In genomic region chr2:110319266-110319665, GRCm38 (mm10) we compare ENCODE assay signal across 35 mouse cellular contexts. TPM values are rescaled to one million over a fixed set of nuclear protein-coding genes. Genes with fewer than 3 reads are reported as not detected.
"Had no signal": no experiment of that assay in that cellular context is flagged by ENCODE, and none has a peak within 500 bp of the region (broad histone marks: within the 10 kb centered on the region; RNA-seq: fewer than 3 reads in every experiment).

No protein-coding gene starts in this region.

- H3K9me3 ChIP-seq: heart, embryonic 10.5 days; heart, embryonic 12.5 days; heart, embryonic 13.5 days; heart, embryonic 15.5 days; hindbrain, embryonic 10.5 days; hindbrain, embryonic 12.5 days; hindbrain, embryonic 13.5 days; hindbrain, embryonic 15.5 days; intestine, embryonic 15.5 days; kidney, embryonic 15.5 days had no signal

- H3K9ac ChIP-seq: heart, embryonic 12.5 days; heart, embryonic 13.5 days; heart, embryonic 15.5 days; hindbrain, embryonic 12.5 days; hindbrain, embryonic 13.5 days; hindbrain, embryonic 14.5 days; hindbrain, embryonic 15.5 days; intestine, embryonic 15.5 days; kidney, embryonic 15.5 days had no signal

- H3K4me3 ChIP-seq: heart, embryonic 10.5 days; heart, embryonic 12.5 days; heart, embryonic 13.5 days; heart, embryonic 15.5 days; hindbrain, embryonic 10.5 days; hindbrain, embryonic 12.5 days; hindbrain, embryonic 13.5 days; hindbrain, embryonic 15.5 days; intestine, embryonic 15.5 days; kidney, embryonic 15.5 days; layer of hippocampus, adult 2 months had no signal

- DNase-seq: heart, postnatal 4 days; kidney, adult 11 months; kidney, adult 18-20 months; kidney, adult 8-10 months; kidney, adult 9 months; kidney, postnatal 10 days; kidney, postnatal 14 days; kidney, postnatal 25 days; kidney, postnatal 36 days; kidney, postnatal 4 days; layer of hippocampus, adult 9-11 months; layer of hippocampus, postnatal 36 days had no signal

- ATAC-seq: hindbrain, embryonic 16.5 days; hindbrain, postnatal 0 days; inflammation-experienced regulatory T-cells, adult 6 months; intestine, embryonic 15.5 days; intestine, embryonic 16.5 days; intestine, postnatal 0 days had no signal

- H3K4me1 ChIP-seq: heart, embryonic 10.5 days; heart, embryonic 12.5 days; heart, embryonic 13.5 days; heart, embryonic 15.5 days; hindbrain, embryonic 10.5 days; hindbrain, embryonic 12.5 days; hindbrain, embryonic 13.5 days; hindbrain, embryonic 15.5 days; intestine, embryonic 15.5 days; kidney, embryonic 15.5 days had no signal

- H3K36me3 ChIP-seq: heart, embryonic 10.5 days; heart, embryonic 12.5 days; heart, embryonic 13.5 days; heart, embryonic 15.5 days; hindbrain, embryonic 10.5 days; hindbrain, embryonic 12.5 days; hindbrain, embryonic 13.5 days; hindbrain, embryonic 15.5 days; intestine, embryonic 15.5 days; kidney, embryonic 15.5 days had no signal

- H3K27ac ChIP-seq: heart, embryonic 10.5 days; heart, embryonic 13.5 days; heart, embryonic 15.5 days; hindbrain, embryonic 10.5 days; hindbrain, embryonic 12.5 days; hindbrain, embryonic 13.5 days; hindbrain, embryonic 14.5 days; hindbrain, embryonic 15.5 days; hindbrain, postnatal 0 days; intestine, embryonic 15.5 days; kidney, embryonic 15.5 days; kidney, postnatal 0 days; layer of hippocampus, adult 2 months had no signal

- H3K4me2 ChIP-seq: heart, embryonic 11.5 days; heart, embryonic 12.5 days; heart, embryonic 13.5 days; heart, embryonic 15.5 days; hindbrain, embryonic 12.5 days; hindbrain, embryonic 13.5 days; hindbrain, embryonic 14.5 days; hindbrain, embryonic 15.5 days; intestine, embryonic 15.5 days; kidney, embryonic 15.5 days had no signal

- H3K27me3 ChIP-seq: heart, embryonic 12.5 days; heart, embryonic 13.5 days; heart, embryonic 15.5 days; hindbrain, embryonic 12.5 days; hindbrain, embryonic 13.5 days; hindbrain, embryonic 15.5 days; intestine, embryonic 15.5 days; kidney, embryonic 15.5 days had no signal

RNA-seq across cellular contexts. Expression of gene Bbox1, which starts 4.9 kb away (rescaled TPM):
- total RNA-seq: heart, adult 8-10 months; heart, postnatal 36 days; hematopoietic stem cell, adult 5-6 weeks had no signal
- polyA plus RNA-seq: heart, embryonic 11.5 days; heart, embryonic 12.5 days; heart, embryonic 13.5 days; hindbrain, embryonic 10.5 days; hindbrain, embryonic 11.5 days; hindbrain, embryonic 12.5 days; hindbrain, embryonic 13.5 days; inflammation-experienced regulatory T-cells, adult 6 months had no signal

RNA-seq across cellular contexts. Expression of gene Fibin, which starts 43.7 kb away (rescaled TPM):
- total RNA-seq: hematopoietic stem cell, adult 5-6 weeks had no signal
- polyA plus RNA-seq: inflammation-experienced regulatory T-cells, adult 6 months had no signal
